Mouse (Mus musculus): ENCODE data around the gene Aldh16a1.

Aldh16a1 gene

DNA sequence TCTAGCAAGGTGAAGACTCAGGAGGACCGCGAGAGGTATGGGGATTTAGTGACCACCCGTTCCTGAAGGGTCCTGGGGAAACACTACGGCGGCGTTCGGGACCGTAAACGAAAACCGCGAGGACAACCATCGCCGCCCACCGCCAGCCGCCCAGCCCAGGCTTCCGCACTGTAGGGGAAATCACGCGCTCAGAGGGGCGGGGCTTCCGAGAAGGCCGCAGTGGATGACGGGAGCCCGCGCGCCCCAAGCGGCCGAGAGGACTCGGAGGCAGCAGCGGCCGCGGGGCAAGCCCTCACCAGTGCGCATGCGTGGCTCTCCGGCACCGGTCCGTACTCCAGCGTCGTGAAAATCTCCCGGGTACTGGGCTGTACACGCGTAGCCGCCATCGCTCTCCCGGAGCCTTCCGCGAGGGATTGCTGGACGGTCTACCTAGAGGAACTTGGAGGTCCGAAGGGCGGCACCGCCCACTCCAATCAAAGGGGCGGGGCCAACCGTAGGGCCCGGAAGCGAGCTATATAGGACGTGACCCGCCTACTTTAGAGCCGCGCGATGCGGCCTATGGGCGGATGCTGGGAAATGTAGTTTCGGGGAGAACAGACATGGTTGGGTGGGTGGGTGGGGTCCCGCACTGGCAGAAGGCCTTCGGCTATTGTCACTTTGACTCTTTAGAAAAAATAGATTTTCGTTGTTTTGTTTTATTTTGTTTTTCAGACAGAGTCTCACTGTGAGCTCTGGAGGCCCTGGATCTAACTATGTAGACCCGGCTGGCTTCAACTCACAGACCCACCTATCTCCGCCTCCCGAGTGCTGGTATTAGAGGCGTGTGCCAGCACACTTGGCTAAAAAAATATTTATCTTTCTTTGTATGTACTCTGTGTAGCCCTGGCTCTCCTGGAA is at the start of gene Aldh16a1, which contains the start of gene Pih1d1:
TSS of gene Aldh16a1 (minus strand) at position 489 of the 897 bp plus-strand sequence.
TSS of gene Pih1d1 (plus strand) at position 208 of the 897 bp plus-strand sequence.
- peak; percentile 91 for ATAC-seq (ENCODE audit: low TSS enrichment)

DNA sequence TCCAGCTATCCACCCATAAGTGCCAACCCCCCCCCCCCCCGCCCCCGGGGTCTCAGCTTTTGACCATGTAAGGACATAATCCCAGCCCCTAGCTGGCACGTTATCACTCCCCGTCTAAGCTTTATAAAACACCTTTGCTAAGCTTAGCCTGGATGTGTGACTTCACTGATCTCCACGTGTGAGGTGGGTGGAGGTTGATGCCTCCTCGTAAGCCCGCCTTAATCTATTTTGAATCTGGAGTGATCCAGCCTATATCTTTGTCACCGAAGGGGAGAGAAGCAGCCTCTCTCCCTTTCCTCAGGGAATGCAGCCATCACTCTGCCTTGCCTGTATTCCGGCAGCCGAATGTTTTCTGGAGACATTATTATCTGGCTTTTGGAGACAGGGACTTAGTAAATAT is 48.3 kb upstream of the Aldh16a1 start:
- peak; percentile 38; the same call in 1 of the 2 replicates for ATAC-seq (ENCODE audit: low TSS enrichment)

DNA sequence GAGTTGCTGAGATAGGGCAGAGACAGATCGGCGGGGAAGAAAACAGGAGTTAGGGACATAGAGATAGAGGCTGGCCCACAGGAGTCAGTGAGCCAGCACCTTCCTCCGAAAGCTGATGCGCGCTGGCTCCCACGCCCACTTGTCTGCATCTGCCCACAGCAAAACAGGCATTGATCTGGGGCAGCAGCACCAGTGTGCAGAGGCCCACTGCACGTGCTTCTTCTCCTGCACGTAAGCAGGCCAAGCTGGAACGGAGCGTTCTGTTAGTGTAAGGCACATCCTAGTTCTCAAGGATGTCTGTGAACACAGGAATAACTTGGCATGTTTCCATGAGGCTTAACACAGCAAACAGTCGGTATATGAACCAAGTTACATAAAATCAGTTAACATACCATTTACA is 44.6 kb upstream of the Aldh16a1 start:
- ATAC-seq (ENCODE audit: low TSS enrichment) = peak; percentile 21; the same call in 1 of the 2 replicates

DNA sequence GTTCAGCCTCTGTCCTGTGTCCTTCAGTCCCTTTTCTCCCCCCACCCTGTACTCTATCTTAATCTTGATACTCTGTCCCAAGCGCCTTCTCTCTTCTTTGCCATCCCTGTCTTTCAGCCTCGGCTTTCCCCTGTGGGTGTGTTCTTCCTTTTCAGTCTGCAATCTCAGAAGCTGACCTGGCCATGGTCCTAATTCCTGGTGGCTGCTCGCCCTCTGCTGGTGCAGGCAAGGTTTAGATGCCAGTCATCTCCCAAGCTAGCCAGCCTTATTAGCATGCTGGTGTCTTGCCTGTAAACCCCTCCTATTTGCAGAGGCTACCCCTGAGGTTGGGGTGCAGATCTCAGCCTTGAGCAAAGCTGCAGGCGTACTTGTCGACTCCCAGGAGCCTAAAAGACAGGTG is 44.1 kb upstream of the Aldh16a1 start:
- ATAC-seq (ENCODE audit: low TSS enrichment) = peak; percentile 45; the same call in 1 of the 2 replicates

DNA sequence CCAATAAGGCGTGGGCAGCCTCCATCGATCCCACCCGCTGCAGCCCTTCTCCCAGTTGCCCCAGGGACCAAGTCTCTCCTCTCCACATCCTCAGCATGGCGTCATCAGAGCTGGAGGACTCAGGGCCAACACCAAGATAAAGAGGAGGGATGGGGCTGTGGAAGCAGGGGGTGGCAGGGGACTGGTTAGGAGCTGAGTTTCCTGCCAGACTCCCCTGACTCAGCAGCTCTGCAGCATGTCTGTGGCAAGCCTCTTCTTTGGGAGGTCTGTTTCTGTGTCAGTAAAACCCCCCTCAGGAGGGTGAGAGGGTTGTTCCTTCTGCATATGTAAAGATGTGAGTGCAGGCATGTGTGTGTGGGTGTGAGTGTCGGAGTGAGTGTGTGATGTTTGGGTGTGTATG is 42.6 kb upstream of the Aldh16a1 start:
- ATAC-seq (ENCODE audit: low TSS enrichment) = peak; percentile 13; the same call in 1 of the 2 replicates

DNA sequence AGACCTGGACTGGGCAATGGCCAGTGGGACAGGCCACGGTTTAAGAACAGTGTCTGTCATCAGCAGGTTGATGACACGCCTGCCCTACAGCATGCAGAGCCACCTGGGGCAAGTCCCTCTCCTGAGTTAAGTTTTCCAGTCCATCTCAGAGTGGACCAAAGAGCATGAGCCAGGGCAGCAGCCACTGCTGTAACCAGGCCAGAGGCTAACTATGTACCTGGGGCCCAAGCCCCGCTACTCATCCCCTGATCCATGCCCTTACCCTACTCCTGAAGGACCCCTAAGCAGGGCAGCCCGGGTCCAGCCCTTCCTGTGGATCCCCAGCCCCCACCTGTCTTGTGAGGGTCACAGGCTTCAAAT is 41.8 kb upstream of the Aldh16a1 start:
- no peak for ATAC-seq (ENCODE audit: low TSS enrichment)

DNA sequence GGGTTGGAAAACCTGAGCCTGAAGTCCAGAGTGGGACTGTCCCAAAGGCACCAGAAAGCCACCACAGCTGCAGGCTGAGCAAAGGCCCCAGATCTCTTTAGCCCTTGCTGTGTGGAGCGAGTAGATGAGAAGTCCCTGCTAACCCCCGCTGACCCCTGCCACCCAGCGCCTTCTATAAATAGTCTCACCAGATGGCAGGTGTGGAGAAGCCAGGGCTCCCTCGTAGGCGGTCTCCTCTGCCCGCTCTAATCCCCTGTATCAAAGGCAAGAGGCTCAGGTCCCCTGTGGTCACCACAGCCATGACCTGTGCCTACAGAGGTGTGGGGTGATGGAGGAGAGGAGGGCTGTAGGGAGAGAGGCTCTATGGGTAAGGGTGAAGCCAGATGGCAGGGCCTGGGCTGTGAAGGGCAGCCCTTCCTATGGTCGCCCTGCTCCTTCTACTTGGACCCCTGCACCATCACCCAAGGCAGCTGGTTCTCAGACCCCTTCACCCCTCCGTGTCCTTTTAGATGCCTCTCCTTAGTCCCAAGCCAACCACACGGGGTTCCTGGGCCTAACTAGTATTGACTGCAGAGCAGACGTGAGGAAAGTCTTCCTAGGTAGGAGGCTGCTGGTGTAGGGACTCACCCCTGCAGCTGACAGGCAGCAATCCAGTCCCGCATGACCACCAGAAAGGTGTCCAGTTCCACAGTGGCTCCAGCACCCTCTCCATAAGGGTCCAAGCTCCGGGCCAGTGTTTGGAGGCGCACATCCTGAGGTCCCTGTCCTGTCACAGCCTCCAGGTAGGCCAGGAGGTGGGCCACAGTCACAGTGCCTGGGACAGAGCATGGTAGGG is 41.2 kb upstream of the Aldh16a1 start:
- no peak for ATAC-seq (ENCODE audit: low TSS enrichment)

DNA sequence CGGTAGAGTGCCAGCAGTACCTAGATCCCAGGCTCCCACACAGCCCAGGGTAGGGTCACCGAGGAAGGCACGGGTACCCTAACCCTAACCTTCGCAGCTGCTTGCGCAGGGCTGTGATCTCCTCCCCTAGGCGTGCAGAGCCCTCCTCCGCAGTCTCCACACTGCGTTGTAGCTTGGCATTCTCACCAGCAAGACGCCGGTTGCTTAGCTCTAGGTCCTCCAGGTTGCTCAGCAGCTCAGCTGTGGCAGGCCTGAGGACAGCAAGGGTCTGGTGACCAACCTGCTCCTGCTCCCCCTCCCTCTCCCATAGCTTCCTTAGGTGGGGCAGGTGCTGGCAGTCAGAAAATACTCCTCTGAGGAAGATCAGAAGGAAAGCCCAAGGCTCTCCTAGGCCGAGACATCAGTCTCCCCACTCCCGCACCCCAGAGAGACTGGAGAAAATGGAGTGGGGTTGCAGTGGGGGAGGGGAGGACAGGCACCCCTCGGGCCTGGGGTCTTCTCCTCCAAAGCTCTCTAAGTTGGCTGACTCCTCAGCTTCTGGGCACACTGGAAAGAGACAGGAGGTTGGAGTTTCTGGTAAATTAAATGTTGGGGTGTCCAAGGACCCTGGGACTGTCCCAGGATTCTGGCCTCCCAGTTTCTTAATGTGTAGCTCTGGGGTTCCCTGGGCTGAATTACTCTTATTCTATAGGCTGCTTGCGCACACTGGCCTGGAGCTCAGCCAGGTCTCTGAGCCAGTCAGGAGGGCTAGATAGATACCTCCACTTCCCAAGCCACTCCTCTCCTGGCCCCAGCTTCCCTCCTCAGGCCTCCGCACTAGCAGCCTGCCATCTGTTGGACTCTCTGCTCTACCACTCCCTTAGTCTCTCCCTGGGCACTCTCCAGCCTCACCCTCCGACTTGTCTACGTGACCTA is 39.7 kb upstream of the Aldh16a1 start:
- ATAC-seq (ENCODE audit: low TSS enrichment) = no peak

DNA sequence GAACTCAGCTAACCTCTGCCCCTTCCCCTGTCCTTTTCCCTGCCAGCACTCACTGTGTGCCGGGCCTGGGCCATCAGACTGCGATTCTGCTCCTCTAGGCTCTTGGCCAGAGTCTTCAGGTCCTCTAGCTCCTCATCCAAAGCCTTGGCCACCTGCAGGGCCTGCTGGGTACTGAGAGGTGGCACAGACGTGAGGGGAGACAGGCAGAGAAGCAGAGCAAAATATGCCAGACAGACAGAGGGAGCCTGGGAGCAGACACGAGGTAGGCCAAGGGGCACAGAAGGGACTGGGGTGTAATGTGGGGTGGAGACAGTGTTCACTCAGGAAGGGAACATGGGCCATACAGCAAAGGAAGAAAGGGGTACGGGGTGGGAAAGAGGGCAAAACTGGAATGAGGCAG is 39.0 kb upstream of the Aldh16a1 start:
- ATAC-seq (ENCODE audit: low TSS enrichment) = no peak

DNA sequence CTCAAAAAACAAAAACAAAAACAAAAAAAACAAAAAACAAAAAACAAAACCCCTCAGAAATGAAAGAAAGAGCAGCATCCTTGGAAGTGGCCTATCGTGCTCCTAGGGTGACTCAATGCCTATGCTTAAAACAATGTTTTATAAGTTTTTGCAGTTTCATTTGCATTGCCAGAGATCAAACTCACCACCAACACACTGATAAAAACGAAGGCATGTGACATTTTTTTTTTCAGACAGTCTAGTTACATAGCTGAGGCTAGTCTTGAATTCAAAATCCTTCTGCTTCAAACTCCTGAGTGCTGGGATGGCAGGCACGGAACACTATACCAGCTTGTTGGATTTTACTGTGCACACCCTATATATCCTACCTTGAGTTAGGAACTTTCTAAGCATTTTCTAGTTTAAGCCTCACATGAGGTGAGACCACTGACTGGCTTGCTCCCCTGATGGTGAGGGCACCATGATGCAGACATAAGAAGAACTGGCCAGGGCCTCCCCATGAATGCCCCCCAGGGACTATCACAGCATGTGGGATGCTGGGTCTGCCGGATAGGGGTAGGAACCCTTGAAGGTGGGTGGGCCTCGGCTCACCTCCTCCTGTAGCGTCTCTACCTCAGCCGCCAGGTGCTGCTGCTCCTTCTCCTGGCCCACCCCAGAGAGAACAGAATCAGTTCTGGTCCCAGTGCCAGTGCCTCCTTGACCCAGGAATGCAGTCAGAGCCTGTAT is 38.4 kb upstream of the Aldh16a1 start:
- no peak for ATAC-seq (ENCODE audit: low TSS enrichment)

DNA sequence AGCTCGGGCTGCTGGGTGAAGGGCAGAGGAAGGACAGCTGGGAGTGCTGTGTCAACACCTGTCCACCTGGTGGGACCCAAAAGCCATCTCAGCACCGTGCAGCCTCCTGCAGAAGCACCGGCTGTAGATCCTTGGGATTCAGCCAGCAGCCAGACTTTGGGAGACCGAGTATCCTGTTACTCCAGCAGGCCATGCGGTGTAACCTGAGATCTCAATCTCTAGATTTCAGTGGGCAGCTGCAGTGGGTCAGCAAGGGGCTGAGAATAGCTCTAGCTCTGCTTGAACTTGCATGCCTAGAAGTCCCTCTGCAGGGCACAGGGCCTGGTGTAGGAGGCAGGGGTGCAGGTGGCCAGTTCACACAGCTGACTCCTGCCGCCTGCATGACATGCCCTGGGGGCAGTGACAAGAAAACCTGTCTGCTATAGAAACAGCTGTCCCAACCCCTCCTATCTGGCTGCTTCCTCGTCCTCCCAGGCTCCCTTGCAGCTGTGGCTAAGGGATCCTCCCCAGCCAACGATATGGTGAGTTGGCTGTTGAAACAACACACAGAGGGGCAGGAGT is 37.5 kb upstream of the Aldh16a1 start:
- ATAC-seq (ENCODE audit: low TSS enrichment) = no peak

DNA sequence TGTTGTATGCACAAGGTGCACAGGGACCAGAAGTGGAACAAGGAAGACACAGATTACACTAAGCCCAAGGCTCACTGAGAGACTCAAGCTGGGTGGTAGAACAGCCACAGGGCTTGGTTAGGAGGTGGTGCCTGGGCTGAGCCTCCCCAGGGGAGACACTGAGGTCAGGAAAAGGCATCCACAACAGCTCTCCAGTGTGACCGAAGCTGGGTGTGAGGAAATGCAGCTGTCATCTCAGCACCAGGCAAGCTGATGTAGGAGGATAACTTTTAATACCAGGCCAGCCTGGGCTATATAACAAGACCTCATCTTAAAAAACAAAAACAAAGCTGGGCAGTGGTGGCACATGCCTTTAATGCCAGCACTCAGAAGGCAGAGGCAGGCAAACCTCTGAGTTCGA is 36.8 kb upstream of the Aldh16a1 start:
- no peak for ATAC-seq (ENCODE audit: low TSS enrichment)

DNA sequence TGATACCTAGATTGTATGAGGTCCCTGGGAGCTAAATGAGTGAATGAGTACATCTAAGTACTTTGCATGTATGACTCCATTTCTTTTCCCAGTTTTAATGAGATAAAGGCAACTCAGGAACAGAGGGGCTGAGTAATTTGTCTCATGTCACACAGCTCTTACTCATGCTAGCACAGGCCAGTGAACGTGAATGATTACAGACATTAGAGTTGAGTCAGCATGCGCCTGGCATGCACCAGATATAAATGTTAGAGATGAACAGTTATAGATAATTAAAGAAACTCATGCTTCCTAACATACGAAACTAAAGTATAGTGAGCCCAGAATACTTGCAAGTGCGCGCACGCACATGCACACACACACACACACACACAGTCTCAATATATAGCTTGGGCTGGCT is 35.8 kb upstream of the Aldh16a1 start:
- ATAC-seq (ENCODE audit: low TSS enrichment) = no peak

DNA sequence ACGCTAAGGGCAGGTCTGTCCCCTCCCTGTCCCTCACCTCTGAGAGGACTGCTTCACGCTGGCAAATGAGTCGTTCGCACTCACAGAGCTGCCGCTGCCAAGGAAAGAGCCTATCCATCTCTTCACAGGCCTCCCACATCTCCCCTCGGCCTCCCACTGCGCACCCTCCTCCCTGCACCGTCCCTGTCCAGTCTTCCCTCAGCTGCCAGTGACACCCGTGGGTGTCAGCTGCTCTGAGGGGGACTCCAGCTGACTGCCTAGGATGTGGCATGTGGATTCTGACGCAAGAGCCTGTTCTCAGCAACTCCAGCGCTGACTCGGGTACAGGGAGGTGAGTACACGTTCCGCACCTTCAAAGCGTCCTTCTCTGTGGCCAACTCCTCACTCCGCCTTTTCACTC is 35.2 kb upstream of the Aldh16a1 start:
- ATAC-seq (ENCODE audit: low TSS enrichment) = peak; percentile 80

DNA sequence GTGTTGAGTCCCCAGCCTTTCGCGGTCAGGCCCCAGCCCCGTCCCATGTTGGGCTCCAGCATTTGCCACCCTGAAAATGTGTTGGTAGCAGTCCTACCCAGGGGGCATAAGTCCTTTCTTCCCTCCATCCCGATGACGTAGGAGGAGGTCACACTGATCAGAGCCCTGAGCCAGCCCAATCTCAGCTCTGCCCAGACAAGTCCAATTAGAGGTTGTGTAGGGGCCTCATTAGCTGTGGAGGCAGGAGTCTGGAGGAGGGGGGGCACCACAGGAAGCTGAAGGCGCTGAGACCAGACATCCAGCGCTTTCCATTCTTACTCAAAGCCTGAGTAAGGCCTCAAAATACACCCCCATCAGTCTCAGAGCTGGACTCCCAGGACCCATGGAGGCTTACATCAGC is 31.5 kb upstream of the Aldh16a1 start:
- no peak for ATAC-seq (ENCODE audit: low TSS enrichment)

DNA sequence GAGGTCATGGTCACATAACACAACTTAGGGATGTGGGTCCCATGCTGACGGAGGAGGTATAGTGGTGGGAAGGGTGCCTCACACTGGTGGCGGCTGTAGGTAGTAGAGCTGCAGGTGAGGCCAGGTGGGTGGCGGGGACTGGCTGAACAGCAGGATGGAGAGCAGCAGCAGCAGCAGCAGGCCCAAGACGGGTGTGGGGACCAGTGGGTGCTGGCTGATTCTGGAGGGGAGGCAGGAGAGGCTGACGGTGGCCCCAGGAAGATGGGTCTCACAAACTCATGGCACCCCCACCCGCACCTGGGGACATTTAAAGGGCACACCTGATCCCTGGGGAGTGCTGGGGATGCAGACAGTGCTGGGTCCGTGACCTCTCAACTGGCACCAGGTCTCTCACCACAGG is 29.3 kb upstream of the Aldh16a1 start:
- ATAC-seq (ENCODE audit: low TSS enrichment) = no peak

DNA sequence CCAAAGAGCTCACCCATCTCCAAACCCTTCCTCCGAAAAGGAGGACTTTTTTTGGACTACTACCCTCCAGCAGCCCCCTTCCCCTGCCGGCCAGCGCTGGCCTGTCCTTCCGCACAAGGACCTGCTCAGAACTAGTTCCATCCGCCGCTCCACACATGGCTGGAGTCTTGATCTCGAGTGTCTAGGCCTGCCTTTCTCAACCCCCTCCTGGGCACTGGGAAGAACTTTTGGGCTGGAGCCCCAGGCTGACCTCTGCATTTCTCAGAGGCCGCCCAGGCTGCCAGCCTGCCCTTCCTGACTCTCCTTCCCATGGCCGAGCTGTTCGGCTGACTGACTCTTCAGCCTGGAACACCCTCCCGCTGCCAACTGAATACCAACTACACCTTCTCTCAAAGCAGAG is 28.2 kb upstream of the Aldh16a1 start:
- ATAC-seq (ENCODE audit: low TSS enrichment) = peak; percentile 31; the same call in 1 of the 2 replicates

DNA sequence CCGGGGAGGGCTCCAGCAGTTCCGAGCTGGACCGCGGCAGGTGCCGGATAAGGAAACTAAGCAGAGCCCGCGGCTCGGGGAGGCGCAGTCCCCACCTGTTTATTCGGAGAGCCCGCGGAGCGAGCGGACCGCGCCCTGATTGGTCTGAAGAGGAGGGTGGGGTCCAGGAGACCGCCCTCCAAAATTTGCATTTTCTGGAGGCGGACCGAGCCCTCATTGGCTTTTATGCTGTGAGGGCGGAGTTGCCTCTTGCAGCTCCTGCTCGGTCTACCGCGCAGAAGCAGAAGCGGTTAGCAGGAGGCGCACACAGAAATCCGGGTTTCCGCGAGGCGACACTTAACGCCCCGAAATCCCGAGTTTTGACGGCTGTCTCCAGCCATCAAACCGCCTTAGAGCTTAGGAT is 27.8 kb upstream of the Aldh16a1 start:
- ATAC-seq (ENCODE audit: low TSS enrichment) = peak; percentile 92

DNA sequence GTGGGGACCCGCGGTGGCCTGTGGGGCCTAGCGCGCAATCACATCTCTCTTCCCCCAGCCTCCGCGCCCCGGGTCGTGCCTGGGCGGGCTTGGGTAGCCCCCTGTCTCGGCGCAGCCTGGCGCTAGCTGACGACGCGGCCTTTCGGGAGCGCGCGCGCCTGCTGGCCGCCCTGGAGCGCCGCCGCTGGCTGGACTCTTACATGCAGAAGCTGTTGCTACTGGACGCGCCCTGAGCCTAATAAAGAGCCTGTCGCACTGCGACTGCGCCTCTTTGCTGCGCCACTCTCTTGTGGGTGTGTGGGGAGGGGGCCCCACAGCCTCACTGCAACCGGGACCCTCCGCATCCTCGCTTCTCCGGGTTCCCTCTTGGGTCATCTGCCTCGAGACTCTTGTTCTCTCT is 27.2 kb upstream of the Aldh16a1 start:
- no peak for ATAC-seq (ENCODE audit: low TSS enrichment)

DNA sequence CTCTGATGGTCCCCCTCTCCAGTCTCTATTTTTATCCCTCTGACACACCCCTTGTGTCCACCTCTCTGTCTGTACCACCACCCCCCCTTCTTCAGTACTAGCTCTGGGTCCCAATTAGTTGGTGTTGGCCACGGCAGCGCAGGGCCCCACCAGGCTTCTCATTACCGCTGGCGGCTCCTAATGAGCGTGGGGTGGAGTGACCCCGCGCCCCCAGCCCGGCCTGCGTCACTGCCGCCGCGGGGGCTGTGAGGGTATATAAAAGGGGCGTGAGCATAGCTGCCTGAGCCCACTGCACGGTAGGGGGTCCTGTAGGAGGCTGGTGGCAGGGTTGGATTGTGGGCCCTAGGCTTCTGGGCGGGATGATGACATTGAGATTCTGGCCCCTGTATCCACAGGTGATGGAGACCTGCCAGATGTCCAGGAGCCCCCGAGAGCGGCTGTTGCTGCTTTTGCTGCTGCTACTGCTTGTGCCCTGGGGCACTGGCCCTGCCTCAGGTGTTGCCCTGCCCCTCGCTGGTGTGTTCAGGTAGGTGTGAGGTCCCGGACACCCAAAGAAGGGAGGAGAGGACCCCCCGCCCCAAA is 26.6 kb upstream of the Aldh16a1 start, which contains the start of gene Pth2:
TSS of gene Pth2 (plus strand) at position 100 of the 582 bp plus-strand sequence.
- no peak for ATAC-seq (ENCODE audit: low TSS enrichment)

Measured in frontal cortex, adult (tissue).